Mouse (Mus musculus) embryonic facial prominence, embryonic 14.5 days (tissue): ENCODE measurements at regions not wholly inside any gene's neighbourhood (a gene's known extent, or its start where the extent isn't known, plus 50 kb on each side); places are given as distances from the start of the nearest gene placed in this dataset.
A peak's percentile ranks its signal among the peaks of the same experiment; 100 is the strongest.

Experiments
- ATAC-seq: fragments of 200-750 bp; cut with Nextera tagmentation; 2 replicates; pipeline ENCODE4 v1.8.0; 2017; ENCODE audit warnings: low read depth, moderate number of reproducible peaks, moderate TSS enrichment
- DNase-seq: peaks from one replicate; pipeline ENCODE4 v3.0.0-alpha.2; 2015; ENCODE audit warnings: low spot score
- H3K27ac ChIP-seq: fragments of 300-500 bp; sonication (generic); replicated peaks from 2 replicates; pipeline ENCODE4 v1.5.1; 2014; ENCODE audit warnings: low read depth, mild to moderate bottlenecking, low read length, moderate library complexity
- H3K27me3 ChIP-seq: fragments of 300-500 bp; sonication (generic); replicated peaks from 2 replicates; pipeline ENCODE4 v1.6.1; 2014; ENCODE audit warnings: low read length; ENCODE audit not compliant: control insufficient read depth, insufficient read depth
- H3K36me3 ChIP-seq: fragments of 300-500 bp; sonication (generic); 2 replicates; pipeline ENCODE4 v1.6.1; 2014; ENCODE audit warnings: low read length, mixed read lengths; ENCODE audit not compliant: control insufficient read depth, insufficient read depth
- H3K4me1 ChIP-seq: fragments of 300-500 bp; sonication (generic); 2 replicates; pipeline ENCODE4 v1.6.1; 2014; ENCODE audit warnings: antibody characterized with exemption, low read length; ENCODE audit not compliant: control insufficient read depth, insufficient read depth
- H3K4me2 ChIP-seq: fragments of 300-500 bp; sonication (generic); 2 replicates; pipeline ENCODE4 v1.6.1; 2014; ENCODE audit warnings: low read depth, mild to moderate bottlenecking, low read length, moderate library complexity, mixed read lengths
- H3K4me3 ChIP-seq: fragments of 300-500 bp; sonication (generic); 2 replicates; pipeline ENCODE4 v1.5.1; 2014; ENCODE audit warnings: low read depth, mild to moderate bottlenecking, low read length
- H3K9ac ChIP-seq: fragments of 300-500 bp; sonication (generic); 2 replicates; pipeline ENCODE4 v1.6.1; 2014; ENCODE audit warnings: low read depth, mild to moderate bottlenecking, low read length, moderate library complexity, mixed read lengths
- H3K9me3 ChIP-seq: fragments of 300-500 bp; sonication (generic); 2 replicates; pipeline ENCODE4 v1.6.1; 2016; ENCODE audit warnings: low read length; ENCODE audit not compliant: control insufficient read depth
- WGBS: fragments of 180-500 bp; shearing (Covaris S2); extraction: QIAGEN DNeasy Blood & Tissue Kit; methylation state at CpG from one replicate; pipeline ENCODE4 v1.1.7; 2014; 5-methylcytosine and 5-hydroxymethylcytosine counted together

GRCm38 (mm10) chr9:118363929-118364328 lies 114.1 kb upstream of the Eomes start:
- Histone ChIP-seq H3K36me3 (no peaks in the 10 kb centered on the region), H3K9me3 (no peaks in the 10 kb centered on the region), H3K4me2 (no peak overlapping the region), H3K9ac (no peak overlapping the region), H3K27ac (no peak overlapping the region), H3K4me3 (no peak overlapping the region), H3K4me1 (no peaks in the 10 kb centered on the region), H3K27me3 (no peaks in the 10 kb centered on the region)
- DNase-seq (no peak), ATAC-seq (no peak)
- WGBS, result 92% methylated on average over 2 of the region's 2 CpGs

GRCm38 (mm10) chr9:118365431-118365830 lies 112.6 kb upstream of the Eomes start:
- Histone ChIP-seq H3K4me2 (no peak overlapping the region), H3K4me1 (no peaks in the 10 kb centered on the region), H3K9me3 (no peaks in the 10 kb centered on the region), H3K27me3 (no peaks in the 10 kb centered on the region), H3K4me3 (no peak overlapping the region), H3K36me3 (no peaks in the 10 kb centered on the region), H3K27ac (no peak overlapping the region), H3K9ac (no peak overlapping the region)
- ATAC-seq (no peak), DNase-seq (no peak)
- WGBS, result 77% methylated on average over 9 of the region's 9 CpGs

- Histone ChIP-seq H3K9me3 (0 out of 2 replicates have a peak, but pooled peaks cover 2% of the 10 kb centered on the region), H3K27ac (no peak overlapping the region), H3K36me3 (no peaks in the 10 kb centered on the region), H3K9ac (no peak overlapping the region), H3K4me2 (no peak overlapping the region), H3K4me1 (no peaks in the 10 kb centered on the region), H3K27me3 (no peaks in the 10 kb centered on the region), H3K4me3 (no peak overlapping the region)
- DNase-seq (no peak), ATAC-seq (no peak)
- WGBS, result 86% methylated on average over 4 of the region's 4 CpGs
Observed at GRCm38 (mm10) chr9:118367314-118367713, 110.7 kb upstream of the Eomes start.

GRCm38 (mm10) chr9:118370581-118370980 lies 107.4 kb upstream of the Eomes start:
- H3K9ac ChIP-seq, result no peak overlapping the region
- H3K9me3 ChIP-seq, result 0 out of 2 replicates have a peak, but pooled peaks cover 2% of the 10 kb centered on the region
- H3K27ac ChIP-seq, result no peak overlapping the region
- DNase-seq, result peak; percentile 41
- H3K4me2 ChIP-seq, result no peak overlapping the region
- 57% methylated on average over 6 of the region's 6 CpGs for WGBS
- no peaks in the 10 kb centered on the region for H3K36me3 ChIP-seq
- no peak overlapping the region for H3K4me3 ChIP-seq
- H3K4me1 ChIP-seq, result no peaks in the 10 kb centered on the region
- no peak for ATAC-seq
- no peaks in the 10 kb centered on the region for H3K27me3 ChIP-seq

- no peak for DNase-seq
- H3K27me3 ChIP-seq, result no peaks in the 10 kb centered on the region
- no peak overlapping the region for H3K27ac ChIP-seq
- 0 out of 2 replicates have a peak, but pooled peaks cover 2% of the 10 kb centered on the region for H3K9me3 ChIP-seq
- no peak overlapping the region for H3K4me2 ChIP-seq
- ATAC-seq, result no peak
- WGBS, result 80% methylated on average over 5 of the region's 5 CpGs
- no peaks in the 10 kb centered on the region for H3K36me3 ChIP-seq
- H3K9ac ChIP-seq, result no peak overlapping the region
- H3K4me3 ChIP-seq, result no peak overlapping the region
- no peaks in the 10 kb centered on the region for H3K4me1 ChIP-seq
Observed at GRCm38 (mm10) chr9:118374680-118375079, 103.3 kb upstream of the Eomes start.

GRCm38 (mm10) chr9:118379055-118379454 lies 99.0 kb upstream of the Eomes start:
- no peak overlapping the region for H3K9ac ChIP-seq
- no peaks in the 10 kb centered on the region for H3K9me3 ChIP-seq
- H3K4me2 ChIP-seq, result no peak overlapping the region
- ATAC-seq, result no peak
- no peaks in the 10 kb centered on the region for H3K27me3 ChIP-seq
- no peak overlapping the region for H3K4me3 ChIP-seq
- H3K4me1 ChIP-seq, result no peaks in the 10 kb centered on the region
- 18% methylated on average over 6 of the region's 6 CpGs for WGBS
- peak; percentile 8 for DNase-seq
- H3K27ac ChIP-seq, result no peak overlapping the region
- H3K36me3 ChIP-seq, result no peaks in the 10 kb centered on the region

GRCm38 (mm10) chr9:118382532-118382931 lies 95.5 kb upstream of the Eomes start:
- H3K4me1 ChIP-seq, result no peaks in the 10 kb centered on the region
- whole genome bisulfite sequencing, result 95% methylated on average over 3 of the region's 3 CpGs
- no peaks in the 10 kb centered on the region for H3K27me3 ChIP-seq
- H3K4me2 ChIP-seq, result no peak overlapping the region
- no peaks in the 10 kb centered on the region for H3K36me3 ChIP-seq
- no peak overlapping the region for H3K4me3 ChIP-seq
- no peak for ATAC-seq
- no peaks in the 10 kb centered on the region for H3K9me3 ChIP-seq
- no peak for DNase-seq
- H3K9ac ChIP-seq, result no peak overlapping the region
- no peak overlapping the region for H3K27ac ChIP-seq

- Histone ChIP-seq H3K4me1 (no peaks in the 10 kb centered on the region), H3K36me3 (no peaks in the 10 kb centered on the region), H3K27ac (no peak overlapping the region), H3K4me3 (no peak overlapping the region), H3K9me3 (no peaks in the 10 kb centered on the region), H3K4me2 (no peak overlapping the region), H3K27me3 (peaks cover 16% of the 10 kb centered on the region; the same call in 1 of the 2 replicates), H3K9ac (no peak overlapping the region)
- ATAC-seq, result no peak
- WGBS, result 42% methylated on average over 2 of the region's 2 CpGs
- no peak for DNase-seq
Observed at GRCm38 (mm10) chr9:118384610-118385009, 93.4 kb upstream of the Eomes start.

- WGBS, result 40% methylated on average over 8 of the region's 8 CpGs
- Histone ChIP-seq H3K4me2 (no peak overlapping the region), H3K4me3 (no peak overlapping the region), H3K9me3 (no peaks in the 10 kb centered on the region), H3K9ac (no peak overlapping the region), H3K27ac (no peak overlapping the region), H3K36me3 (no peaks in the 10 kb centered on the region), H3K27me3 (peaks cover 28% of the 10 kb centered on the region; the same call in 1 of the 2 replicates), H3K4me1 (no peaks in the 10 kb centered on the region)
- DNase-seq (no peak), ATAC-seq (no peak)
Observed at GRCm38 (mm10) chr9:118387631-118388030, 90.4 kb upstream of the Eomes start.
